Mouse (Mus musculus) hindbrain, embryonic 11.5 days (tissue): ENCODE measurements at regions not wholly inside any gene's neighbourhood (a gene's known extent, or its start where the extent isn't known, plus 50 kb on each side); places are given as distances from the start of the nearest gene placed in this dataset.

Experiments used
- ATAC-seq: fragments of 200-750 bp; cut with Nextera tagmentation; 2 replicates; pipeline ENCODE4 v1.8.0; 2017; ENCODE audit warnings: mild to moderate bottlenecking, moderate TSS enrichment, moderate library complexity; ENCODE audit not compliant: low FRiP score
- DNase-seq: peaks from one replicate; pipeline ENCODE4 v3.0.0-alpha.2; 2015; ENCODE audit warnings: low spot score
- H3K27ac ChIP-seq: fragments of 300-500 bp; sonication (generic); 2 replicates; pipeline ENCODE4 v1.5.1; 2014; ENCODE audit warnings: mild to moderate bottlenecking, low read depth, low read length
- H3K27me3 ChIP-seq: fragments of 300-500 bp; sonication (generic); 2 replicates; pipeline ENCODE4 v1.6.1; 2014; ENCODE audit warnings: mild to moderate bottlenecking, low read length, moderate library complexity, mixed read lengths; ENCODE audit not compliant: control insufficient read depth, insufficient read depth
- H3K36me3 ChIP-seq: fragments of 300-500 bp; sonication (generic); 2 replicates; pipeline ENCODE4 v1.6.1; 2014; ENCODE audit warnings: mild to moderate bottlenecking, low read length, moderate library complexity, mixed read lengths; ENCODE audit not compliant: control insufficient read depth, insufficient read depth
- H3K4me1 ChIP-seq: fragments of 300-500 bp; sonication (generic); replicated peaks from 2 replicates; pipeline ENCODE4 v1.6.1; 2014; ENCODE audit warnings: low read length, mixed read lengths; ENCODE audit not compliant: control insufficient read depth, insufficient read depth
- H3K4me2 ChIP-seq: fragments of 300-500 bp; sonication (generic); replicated peaks from 2 replicates; pipeline ENCODE4 v1.6.1; 2014; ENCODE audit warnings: mild to moderate bottlenecking, low read depth, low read length
- H3K4me3 ChIP-seq: fragments of 300-500 bp; sonication (generic); 2 replicates; pipeline ENCODE4 v1.5.1; 2014; ENCODE audit warnings: low read depth, low read length
- H3K9ac ChIP-seq: fragments of 300-500 bp; sonication (generic); 2 replicates; pipeline ENCODE4 v1.6.1; 2014; ENCODE audit warnings: low read depth, low read length
- H3K9me3 ChIP-seq: fragments of 300-500 bp; sonication (generic); 2 replicates; pipeline ENCODE4 v1.6.1; 2016; ENCODE audit warnings: low read length; ENCODE audit not compliant: control insufficient read depth
- WGBS: fragments of 180-500 bp; shearing (Covaris S2); extraction: QIAGEN DNeasy Blood & Tissue Kit; methylation state at CpG from one replicate; pipeline ENCODE4 v1.1.7; 2014; 5-methylcytosine and 5-hydroxymethylcytosine counted together

DNA sequence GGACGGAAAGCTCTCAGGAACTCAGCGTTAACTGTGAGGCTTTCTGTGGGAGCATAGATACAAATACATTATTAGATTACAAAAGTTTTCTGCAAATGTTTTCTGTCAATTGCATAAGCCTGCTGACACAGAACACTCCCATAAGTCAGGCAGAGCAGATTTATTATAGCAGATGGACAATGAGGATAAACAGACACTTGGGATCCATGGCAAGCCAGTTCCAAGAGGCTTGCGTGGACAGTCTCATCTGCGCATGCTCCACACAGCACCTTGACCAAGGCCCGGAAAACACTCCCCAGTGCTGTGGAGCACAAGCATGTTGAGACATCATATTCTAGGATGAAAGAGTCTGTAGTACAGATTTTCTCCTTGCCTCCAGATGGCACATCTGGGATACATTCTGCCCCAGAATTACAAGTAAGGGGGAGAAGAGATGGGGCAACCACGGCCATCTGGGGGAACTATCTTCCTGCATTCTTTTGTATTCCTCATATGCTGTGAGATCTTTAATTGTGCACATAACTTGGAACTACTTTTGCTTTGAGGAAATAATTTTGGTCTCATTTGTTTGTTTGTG, 62.7 kb upstream of the Kiz start:
- DNase-seq (no peak), ATAC-seq (no peak)
- 89% methylated on average over 6 of the region's 6 CpGs for WGBS
- H3K36me3 ChIP-seq: no peaks in the 10 kb centered on the region
- no peak overlapping the region for H3K27ac ChIP-seq
- no peak overlapping the region for H3K4me3 ChIP-seq
- H3K4me1 ChIP-seq: no peaks in the 10 kb centered on the region
- H3K4me2 ChIP-seq: no peak overlapping the region
- no peaks in the 10 kb centered on the region for H3K9me3 ChIP-seq
- H3K27me3 ChIP-seq: no peaks in the 10 kb centered on the region
- no peak overlapping the region for H3K9ac ChIP-seq

DNA sequence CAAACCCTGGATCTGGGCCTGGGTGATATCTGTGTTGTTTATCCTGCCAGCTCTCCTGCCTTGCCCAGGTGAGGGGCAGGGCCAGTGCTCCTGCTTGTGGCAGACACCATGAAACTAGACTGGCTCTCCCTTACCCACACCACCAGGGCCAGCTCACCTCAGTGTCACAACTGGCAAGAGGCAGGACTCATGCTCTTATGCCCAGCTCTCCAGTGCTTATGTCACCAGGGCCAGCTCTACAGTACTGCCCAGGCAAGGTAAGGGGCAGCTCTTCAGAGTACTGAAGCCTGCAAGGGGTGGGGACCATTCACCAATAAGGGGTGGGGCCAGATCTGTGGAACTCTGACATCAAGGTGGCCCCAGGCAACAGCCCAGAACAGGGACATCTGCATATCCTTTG, 52.7 kb upstream of the Kiz start:
- Histone ChIP-seq H3K4me2 (no peak overlapping the region), H3K36me3 (no peaks in the 10 kb centered on the region), H3K9ac (no peak overlapping the region), H3K27ac (no peak overlapping the region), H3K4me3 (no peak overlapping the region), H3K4me1 (no peaks in the 10 kb centered on the region), H3K9me3 (no peaks in the 10 kb centered on the region), H3K27me3 (no peaks in the 10 kb centered on the region)
- DNase-seq (no peak), ATAC-seq (no peak)
